Mouse (Mus musculus) kidney, postnatal 14 days (tissue): ENCODE results near the gene Zbtb41.
"Not testable (repeated sequence)": the region's sequence is repeated elsewhere in the genome, so short reads cannot be mapped to it uniquely, and the experiment has no call there.

Source experiments
- DNase-seq: peaks from one replicate; pipeline ENCODE4 v3.0.0; 2022; ENCODE audit warnings: mixed read lengths

Gene Zbtb41

GRCm38 (mm10) chr1:139421875-139422791, at the start of gene Zbtb41:
Gene Zbtb41 (plus strand): TSS chr1:139422288.
- peak; percentile 94 for DNase-seq

- no peak for DNase-seq
These were observed 46.2 kb upstream of the Zbtb41 start for GRCm38 (mm10) chr1:139375900-139376299.

- peak; percentile 8 for DNase-seq
These were observed 45.3 kb upstream of the Zbtb41 start, which contains the start of gene Crb1 for GRCm38 (mm10) chr1:139376638-139377286. Gene Crb1 (minus strand): TSS chr1:139377100.

- DNase-seq = peak; percentile 8
These were observed 43.0 kb upstream of the Zbtb41 start for GRCm38 (mm10) chr1:139378861-139379620.

- DNase-seq = no peak
These were observed 42.5 kb upstream of the Zbtb41 start for GRCm38 (mm10) chr1:139379621-139379984.

- no peak for DNase-seq
These were observed 30.3 kb upstream of the Zbtb41 start for GRCm38 (mm10) chr1:139391747-139392146.

GRCm38 (mm10) chr1:139396589-139396988, 25.5 kb upstream of the Zbtb41 start:
- peak; percentile 61 for DNase-seq

GRCm38 (mm10) chr1:139405766-139406165, 16.3 kb upstream of the Zbtb41 start:
- DNase-seq = no peak

GRCm38 (mm10) chr1:139407701-139408100, 14.4 kb upstream of the Zbtb41 start:
- no peak for DNase-seq

- DNase-seq = not testable (repeated sequence)
These were observed 9.7 kb upstream of the Zbtb41 start for GRCm38 (mm10) chr1:139412365-139412764.

GRCm38 (mm10) chr1:139413465-139413864, 8.6 kb upstream of the Zbtb41 start:
- no peak for DNase-seq

GRCm38 (mm10) chr1:139421521-139421874, 590 bp upstream of the Zbtb41 start:
- DNase-seq = no peak

GRCm38 (mm10) chr1:139422941-139423340, 853 bp downstream of the Zbtb41 start:
- DNase-seq = peak; percentile 65

- DNase-seq = no peak
These were observed 1.8 kb downstream of the Zbtb41 start for GRCm38 (mm10) chr1:139423931-139424330.

GRCm38 (mm10) chr1:139425006-139425405, 2.9 kb downstream of the Zbtb41 start:
- peak; percentile 43 for DNase-seq

GRCm38 (mm10) chr1:139438373-139438772, 16.3 kb downstream of the Zbtb41 start:
- peak; percentile 67 for DNase-seq

GRCm38 (mm10) chr1:139443103-139443502, 21.0 kb downstream of the Zbtb41 start:
- DNase-seq = not testable (repeated sequence)

- DNase-seq = peak; percentile 94
These were observed 32.5 kb downstream of the Zbtb41 start, which contains the start of gene Aspm for GRCm38 (mm10) chr1:139454340-139455225. Gene Aspm (plus strand): TSS chr1:139454772.

GRCm38 (mm10) chr1:139455226-139455869, 33.3 kb downstream of the Zbtb41 start:
- peak; percentile 6 for DNase-seq

- DNase-seq = no peak
These were observed 38.7 kb downstream of the Zbtb41 start for GRCm38 (mm10) chr1:139460807-139461206.

GRCm38 (mm10) chr1:139465936-139466335, 43.8 kb downstream of the Zbtb41 start:
- no peak for DNase-seq

GRCm38 (mm10) chr1:139478898-139479297, 56.8 kb downstream of the Zbtb41 start:
- DNase-seq = no peak
